Mouse (Mus musculus) WW6 (cell line): ENCODE results near the gene Serpina3a.
"Not testable (repeated sequence)": the region's sequence is repeated elsewhere in the genome, so short reads cannot be mapped to it uniquely, and the experiment has no call there.

Experiments used
- DNase-seq: peaks from one replicate; pipeline ENCODE4 v3.0.0-alpha.2; 2013; ENCODE audit warnings: low read depth, low spot score

Gene Serpina3a

DNA sequence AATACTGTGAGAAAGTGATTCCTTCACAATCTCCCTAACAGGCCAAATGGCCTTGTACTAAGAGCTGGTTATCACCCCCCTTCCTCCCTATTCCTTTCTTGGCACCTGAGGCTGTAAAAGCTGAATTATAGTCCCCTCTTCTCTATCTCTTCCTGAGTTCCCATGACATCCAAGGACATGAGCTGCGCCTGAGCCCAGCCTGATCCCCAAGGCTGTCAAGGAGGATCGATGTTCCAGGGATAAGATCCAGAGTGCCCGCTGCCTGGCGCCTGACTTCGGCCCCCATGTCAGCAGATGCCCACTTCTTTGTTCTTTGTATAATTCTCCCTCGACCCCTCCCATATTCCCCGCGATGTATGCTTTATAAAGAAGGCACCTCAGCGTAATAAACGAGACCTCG lies at the start of gene Serpina3a:
Gene Serpina3a (plus strand): TSS at position 392 of the 400 bp plus-strand sequence.
- not testable (repeated sequence) for DNase-seq

GRCm38 (mm10) chr12:104064532-104064931 lies 48.0 kb upstream of the Serpina3a start:
- no peak for DNase-seq

- DNase-seq, result no peak
Measured at GRCm38 (mm10) chr12:104064996-104065395, 47.5 kb upstream of the Serpina3a start.

DNA sequence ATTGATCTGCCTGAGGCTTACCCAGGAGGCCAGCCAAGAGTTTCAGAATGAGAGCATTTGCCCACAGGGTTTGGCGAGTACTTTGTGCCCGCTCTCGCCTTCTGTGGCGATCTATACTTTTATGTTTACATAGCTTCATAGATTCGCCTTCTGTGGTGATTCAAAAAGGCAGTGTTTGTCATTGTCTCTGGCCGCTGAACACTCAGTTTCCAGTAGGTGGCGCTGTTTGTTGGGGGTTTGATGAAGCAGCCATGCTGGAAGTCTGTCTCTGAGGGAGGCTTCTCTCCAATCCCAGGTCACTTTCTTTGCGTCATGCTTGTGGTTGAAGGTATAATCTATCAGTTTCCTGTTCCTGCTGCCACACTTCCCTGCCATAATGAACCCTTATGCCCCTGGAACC lies 46.3 kb upstream of the Serpina3a start:
- DNase-seq, result peak; percentile 33

GRCm38 (mm10) chr12:104067549-104067948 lies 45.0 kb upstream of the Serpina3a start:
- DNase-seq, result no peak

DNA sequence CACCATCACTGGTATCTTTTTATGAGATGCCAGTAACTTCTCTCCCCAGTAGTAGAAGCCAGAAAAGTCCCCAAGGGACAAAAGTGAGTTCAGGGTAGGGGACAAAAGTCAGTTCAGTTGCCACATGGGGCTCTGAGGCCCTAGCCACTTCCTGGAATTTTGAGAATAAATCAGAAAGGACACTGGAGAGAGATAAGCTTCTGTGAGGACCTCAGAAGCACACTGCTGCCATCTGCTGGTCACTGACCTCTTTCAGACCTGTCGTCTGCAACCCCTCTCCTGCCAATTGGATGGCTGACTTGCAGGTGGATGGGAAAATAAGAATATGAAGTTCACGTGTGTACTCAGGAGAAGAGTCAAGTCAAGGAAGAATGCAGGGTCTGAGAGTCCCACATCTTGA lies 42.9 kb upstream of the Serpina3a start:
- peak; percentile 11 for DNase-seq

- no peak for DNase-seq
Measured at GRCm38 (mm10) chr12:104071708-104072107, 40.8 kb upstream of the Serpina3a start.

DNA sequence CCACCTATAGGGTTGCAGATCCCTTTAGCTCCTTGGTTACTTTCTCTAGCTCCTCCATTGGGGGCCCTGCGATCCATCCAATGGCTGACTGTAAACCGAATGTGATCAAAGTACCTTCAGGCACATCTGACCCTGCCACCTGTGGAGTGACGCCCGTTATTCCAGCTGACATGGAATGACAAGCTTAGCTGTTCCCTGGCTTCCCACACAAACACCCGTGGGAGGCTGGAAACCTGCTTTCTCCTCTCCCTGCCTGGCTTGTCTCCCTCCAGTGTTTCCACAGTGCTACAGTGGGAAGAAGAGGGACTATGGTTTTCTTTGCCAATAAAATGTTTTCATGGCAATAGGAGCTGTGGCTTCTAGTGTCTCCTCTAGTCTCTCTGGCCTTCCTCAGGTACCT lies 40.2 kb upstream of the Serpina3a start:
- no peak for DNase-seq

DNA sequence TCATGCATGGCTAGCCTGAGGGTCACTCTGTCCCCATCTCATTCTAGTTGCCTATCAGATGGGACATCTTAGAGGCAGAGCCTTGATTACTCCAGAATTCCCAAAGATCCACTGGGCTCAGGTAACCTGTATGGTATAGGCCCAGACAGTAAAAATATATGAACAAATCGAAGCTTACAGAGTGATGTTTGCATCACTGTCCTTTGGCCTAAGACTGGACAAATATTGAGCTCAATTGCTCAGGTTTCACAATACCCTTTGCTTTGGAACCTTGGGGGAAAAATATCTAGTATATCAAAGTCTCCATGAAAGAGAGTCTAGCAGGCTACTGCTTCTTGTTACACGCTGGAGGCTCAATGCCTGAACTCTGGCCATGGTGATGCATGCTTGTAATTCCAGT lies 22.4 kb upstream of the Serpina3a start:
- DNase-seq, result no peak

- no peak for DNase-seq
Measured at GRCm38 (mm10) chr12:104091303-104091702, 21.2 kb upstream of the Serpina3a start.

DNA sequence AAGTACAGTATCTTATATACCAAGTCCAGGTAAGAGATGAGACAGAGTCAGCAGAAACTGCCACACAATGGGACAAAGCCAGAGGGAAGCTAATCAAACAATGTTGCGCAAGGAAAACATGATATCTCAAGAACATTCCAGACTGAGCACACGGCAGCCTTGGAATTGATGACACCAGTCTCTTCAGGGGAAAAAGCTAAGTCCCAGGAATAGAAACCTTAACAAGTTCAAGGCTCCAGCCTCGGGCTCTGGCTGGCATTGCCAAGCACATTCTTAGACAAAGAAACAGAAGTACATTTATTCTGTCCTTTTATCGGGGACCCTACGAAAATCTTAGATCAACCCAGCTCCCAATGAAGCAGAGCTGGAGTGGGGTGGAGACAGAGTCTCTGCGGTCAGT lies 11.8 kb upstream of the Serpina3a start, which contains the start of gene Serpina5:
Gene Serpina5 (plus strand): TSS at position 346 of the 400 bp plus-strand sequence.
- DNase-seq, result no peak

GRCm38 (mm10) chr12:104105847-104106246 lies 6.7 kb upstream of the Serpina3a start:
- DNase-seq, result no peak

DNA sequence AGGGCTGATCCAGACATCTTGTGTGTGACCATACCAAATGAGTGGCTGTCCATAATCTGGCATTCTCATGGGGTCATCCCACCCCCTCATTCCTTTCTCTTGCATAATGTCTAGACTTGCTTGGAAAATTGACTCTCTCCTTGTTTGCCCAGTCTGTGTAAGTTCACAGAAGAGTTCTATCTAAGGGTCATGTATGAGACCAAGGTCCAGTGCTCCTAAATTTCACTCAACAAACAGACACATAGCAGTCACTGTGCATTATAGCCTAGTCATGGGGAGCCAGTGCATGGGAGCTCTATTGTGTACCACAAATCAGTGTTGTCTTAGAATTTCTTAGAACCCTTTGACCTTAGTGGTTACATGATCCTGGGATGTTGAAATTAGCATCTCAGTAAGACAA lies 5.6 kb upstream of the Serpina3a start:
- DNase-seq, result no peak

GRCm38 (mm10) chr12:104108507-104108906 lies 4.0 kb upstream of the Serpina3a start:
- DNase-seq, result no peak

DNA sequence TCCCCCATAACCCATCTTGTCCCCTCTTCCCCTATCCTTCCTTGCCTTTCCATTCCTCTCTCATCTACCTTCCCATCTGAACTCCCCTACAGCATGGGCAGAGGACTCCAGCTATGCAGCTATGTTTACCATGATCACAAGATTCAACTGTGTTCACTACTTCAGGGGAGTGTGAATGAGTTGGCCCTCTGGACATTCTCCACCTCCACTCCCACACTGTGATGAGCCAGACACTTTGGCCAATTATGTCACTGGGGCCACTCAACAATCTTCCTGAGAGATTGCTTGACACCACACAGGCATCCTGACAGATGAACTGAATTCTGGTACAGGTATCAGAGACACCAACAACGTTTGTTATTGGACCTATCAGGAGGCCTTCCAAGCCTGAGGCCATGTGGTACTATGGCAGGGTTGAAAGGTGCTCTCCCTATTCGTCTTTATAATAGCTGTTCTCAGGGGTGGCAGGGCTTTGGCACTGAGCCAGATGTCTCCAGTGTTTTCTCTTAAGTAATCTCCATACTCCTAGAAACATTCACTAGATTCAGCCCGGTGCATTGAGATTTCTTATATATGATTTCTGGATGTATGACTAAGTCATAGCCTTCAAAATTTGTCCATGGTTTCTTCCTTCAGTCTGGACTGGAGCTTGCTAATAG lies 2.5 kb downstream of the Serpina3a start:
- DNase-seq, result no peak

- DNase-seq, result no peak
Measured at GRCm38 (mm10) chr12:104123097-104123496, 10.6 kb downstream of the Serpina3a start.

DNA sequence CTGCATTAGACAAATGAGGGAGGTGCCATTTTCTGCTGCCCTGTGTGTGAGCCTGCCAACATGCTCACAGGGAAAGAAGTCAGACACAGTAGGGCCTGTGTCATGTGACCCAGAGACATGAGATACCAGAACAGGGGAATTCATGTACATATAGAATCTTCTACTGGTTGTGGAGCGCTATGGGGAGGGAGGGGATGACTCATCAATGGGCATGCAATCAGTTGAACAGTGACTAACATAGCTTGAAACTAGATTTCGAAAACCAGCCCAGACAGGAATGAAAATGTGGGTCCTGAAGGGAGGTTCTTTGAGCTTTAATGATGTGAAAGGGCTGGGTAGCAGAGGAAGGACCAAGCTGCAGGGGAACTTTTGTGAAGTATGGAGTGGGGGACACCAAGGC lies 11.5 kb downstream of the Serpina3a start:
- no peak for DNase-seq

DNA sequence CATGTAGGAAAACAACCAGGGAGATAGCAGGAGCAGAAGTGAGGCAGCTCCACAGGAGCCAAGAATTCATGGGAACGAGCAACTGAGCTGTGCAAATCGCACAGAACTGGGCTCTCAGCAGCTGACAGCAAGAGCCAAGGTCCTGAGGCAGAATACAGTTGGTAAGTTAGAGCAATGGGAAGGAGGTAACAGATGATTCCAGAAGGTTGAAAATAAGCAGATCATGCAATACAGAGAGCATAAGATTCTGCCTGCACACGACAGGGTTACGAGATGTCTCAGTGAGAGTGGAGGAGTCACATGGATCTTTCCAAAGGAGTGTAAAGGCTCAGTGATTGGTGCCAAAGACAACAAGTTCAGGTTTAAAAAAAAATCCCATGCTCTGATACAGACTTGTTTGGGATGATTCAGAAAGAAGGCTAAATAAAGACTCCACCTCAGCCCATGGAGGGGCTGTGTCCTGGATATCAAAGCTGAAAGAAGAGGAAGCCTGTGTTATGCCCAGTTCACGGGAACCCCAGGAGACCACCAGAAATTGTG lies 12.6 kb downstream of the Serpina3a start:
- no peak for DNase-seq

DNA sequence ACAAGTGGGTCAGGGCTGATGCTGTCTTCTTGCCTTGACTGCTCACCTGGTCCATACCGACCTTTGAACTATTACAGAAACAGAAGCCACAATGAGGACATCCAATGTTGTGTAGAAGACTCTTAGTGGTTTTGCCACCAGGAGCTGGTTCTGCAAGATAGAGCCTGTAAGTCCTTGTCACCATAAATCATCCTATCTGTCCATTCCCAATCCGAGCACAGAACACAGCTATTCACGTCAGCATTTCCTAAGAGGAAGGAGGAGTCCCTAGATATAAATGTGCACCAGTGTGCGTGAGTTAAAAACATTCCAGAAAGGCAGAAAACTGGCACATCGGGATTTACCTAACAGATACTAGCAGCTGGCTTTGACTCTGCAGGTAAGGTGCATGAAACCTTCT lies 15.2 kb downstream of the Serpina3a start, which contains the start of gene Serpina3b:
Gene Serpina3b (plus strand): TSS at position 301 of the 400 bp plus-strand sequence.
- DNase-seq, result no peak

DNA sequence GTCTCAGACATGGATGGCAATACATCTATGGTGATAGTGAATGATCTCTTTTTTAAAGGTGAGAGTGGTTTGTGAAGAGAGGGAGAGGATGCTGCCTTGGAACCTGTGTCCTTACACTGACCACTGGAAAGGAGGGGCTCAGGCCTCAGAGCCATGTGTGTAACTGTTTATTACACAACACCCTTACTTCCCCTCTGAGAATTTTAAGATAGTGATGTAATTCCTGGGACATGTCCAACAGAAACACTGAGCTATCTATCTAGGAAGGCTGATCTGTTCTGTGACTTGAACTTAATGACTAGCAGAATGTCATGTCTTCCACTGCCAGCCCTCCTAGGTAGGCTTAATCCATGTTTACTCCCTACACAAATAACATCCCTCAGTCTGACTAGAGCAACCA lies 18.5 kb downstream of the Serpina3a start:
- no peak for DNase-seq

DNA sequence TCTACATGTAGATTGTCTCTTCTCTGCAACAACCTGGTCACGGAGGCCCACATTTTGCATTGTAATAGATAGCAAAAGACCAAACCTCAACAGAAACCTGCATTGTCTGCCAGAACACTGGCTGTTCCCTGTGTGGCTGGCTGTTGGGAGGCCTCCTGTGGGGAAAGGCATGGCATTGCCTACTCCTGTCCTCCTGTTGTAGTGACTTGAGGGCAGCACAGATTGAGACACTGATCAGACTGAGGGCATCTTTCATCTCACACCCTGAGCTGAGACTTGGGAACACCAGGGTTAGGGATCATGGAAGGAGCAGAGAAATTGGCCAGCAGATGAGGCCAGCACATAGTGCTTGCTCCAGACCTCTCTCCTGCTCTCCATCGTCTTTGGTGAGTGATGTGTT lies 25.7 kb downstream of the Serpina3a start:
- DNase-seq, result no peak

DNA sequence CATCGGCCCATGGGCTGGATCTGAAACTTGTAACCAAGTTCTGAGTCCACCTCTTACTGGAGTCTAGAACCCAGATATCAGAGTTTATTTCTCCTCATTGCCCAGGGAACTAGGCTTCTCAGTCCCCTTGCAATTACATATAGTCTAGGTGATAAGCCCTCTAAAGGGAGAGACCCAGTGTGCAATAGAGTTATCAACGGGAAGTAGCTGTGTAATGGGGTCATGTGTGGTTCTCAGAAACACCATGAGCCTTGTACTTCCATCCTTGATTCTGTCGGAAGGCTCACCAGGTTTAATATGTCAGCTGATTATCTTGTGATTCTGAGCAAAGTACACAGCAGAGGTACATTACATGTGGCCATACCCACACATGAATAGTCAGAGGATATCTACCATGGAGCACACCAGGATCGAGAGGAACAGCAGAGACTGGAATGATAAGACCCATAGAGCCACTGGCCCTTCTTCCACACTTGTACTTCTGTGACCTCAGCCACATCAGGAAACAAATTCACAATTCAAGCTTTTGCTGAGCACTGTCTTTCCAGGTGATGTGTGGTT lies 28.1 kb downstream of the Serpina3a start:
- DNase-seq, result no peak

DNA sequence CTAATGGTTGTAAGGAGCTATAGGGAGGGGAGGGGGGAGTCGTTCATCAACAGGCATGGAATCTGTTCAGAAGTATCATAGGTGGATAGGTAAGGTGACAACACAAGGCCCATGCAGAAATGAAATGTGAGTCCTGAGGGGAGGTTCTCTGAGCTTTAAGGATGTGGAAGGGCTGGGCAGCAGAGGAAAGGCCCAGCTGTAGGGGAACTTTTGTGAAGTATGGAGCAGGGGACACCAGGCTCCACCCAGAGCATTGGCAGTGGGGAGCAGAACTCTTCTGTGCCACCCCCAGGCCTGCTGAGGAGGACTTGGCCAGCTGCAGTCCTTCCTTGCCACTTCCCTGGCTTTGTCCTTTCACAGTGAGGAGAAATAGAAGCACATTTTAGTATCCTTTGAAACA lies 29.0 kb downstream of the Serpina3a start:
- no peak for DNase-seq
